Mouse (Mus musculus): Measurements from ENCODE around the gene Pcdh9. TPM values are rescaled to one million over a fixed set of nuclear protein-coding genes. Genes with fewer than 3 reads are reported as not detected.
A peak's percentile ranks its signal among the peaks of the same experiment; 100 is the strongest.

The Pcdh9 gene
- 1 to 10 TPM; 1.1 to 1.4 TPM for total RNA-seq (2021)
- long read RNA-seq, experiment 1 = 0 reads
- long read RNA-seq, experiment 2, partial matches to known transcripts = 0 of 1 reads
- long read RNA-seq, experiment 2, other reads (novel, unspliced or antisense) = 1 of 1 reads

- DNase-seq = peak; percentile 85 to 86
Observed at GRCm38 (mm10) chr14:93890519-93891370, at the start of gene Pcdh9. TSS of gene Pcdh9 (minus strand) at chr14:93890679.

- DNase-seq = no peak
Observed at GRCm38 (mm10) chr14:93906928-93907327, 16.4 kb upstream of the Pcdh9 start.

- no peak for DNase-seq
Observed at GRCm38 (mm10) chr14:93898533-93898932, 8.1 kb upstream of the Pcdh9 start.

GRCm38 (mm10) chr14:93895131-93895530 lies 4.7 kb upstream of the Pcdh9 start:
- no peak for DNase-seq

- no peak for DNase-seq
Observed at GRCm38 (mm10) chr14:93891371-93891746, 880 bp upstream of the Pcdh9 start.

- no peak for DNase-seq
Observed at GRCm38 (mm10) chr14:93889839-93890518, 500 bp downstream of the Pcdh9 start.

GRCm38 (mm10) chr14:93889231-93889630 lies 1.2 kb downstream of the Pcdh9 start:
- no peak for DNase-seq

GRCm38 (mm10) chr14:93888346-93888745 lies 2.1 kb downstream of the Pcdh9 start:
- DNase-seq = no peak

GRCm38 (mm10) chr14:93887066-93887465 lies 3.4 kb downstream of the Pcdh9 start:
- DNase-seq = no peak

GRCm38 (mm10) chr14:93885551-93886084 lies 4.9 kb downstream of the Pcdh9 start:
- no peak for DNase-seq

- DNase-seq = peak; percentile 43 to 68
Observed at GRCm38 (mm10) chr14:93884467-93884866, 6.0 kb downstream of the Pcdh9 start.

GRCm38 (mm10) chr14:93880071-93880470 lies 10.4 kb downstream of the Pcdh9 start:
- no peak for DNase-seq

- DNase-seq = no peak
Observed at GRCm38 (mm10) chr14:93875968-93876367, 14.5 kb downstream of the Pcdh9 start.

GRCm38 (mm10) chr14:93868211-93868610 lies 22.3 kb downstream of the Pcdh9 start:
- DNase-seq = no peak

- no peak for DNase-seq
Observed at GRCm38 (mm10) chr14:93858069-93858468, 32.4 kb downstream of the Pcdh9 start.

- DNase-seq = no peak
Observed at GRCm38 (mm10) chr14:93846091-93846677, 44.3 kb downstream of the Pcdh9 start.

- DNase-seq = no peak
Observed at GRCm38 (mm10) chr14:93842686-93843288, 47.7 kb downstream of the Pcdh9 start.

- DNase-seq = no peak
Observed at GRCm38 (mm10) chr14:93832511-93832910, 58.0 kb downstream of the Pcdh9 start.

GRCm38 (mm10) chr14:93827159-93827558 lies 63.3 kb downstream of the Pcdh9 start:
- no peak for DNase-seq

- peak in 1 of 2 experiments; percentile 3 for DNase-seq
Observed at GRCm38 (mm10) chr14:93826042-93826462, 64.4 kb downstream of the Pcdh9 start.

GRCm38 (mm10) chr14:93818845-93819244 lies 71.6 kb downstream of the Pcdh9 start:
- no peak for DNase-seq

GRCm38 (mm10) chr14:93817591-93817990 lies 72.9 kb downstream of the Pcdh9 start:
- DNase-seq = peak in 1 of 2 experiments; percentile 7
